ENCODE assay signal across 15 mouse cellular contexts in genomic region chr12:85423236-85423635, GRCm38 (mm10).
"Had no signal": no experiment of that assay in that cellular context is flagged by ENCODE, and none has a peak within 500 bp of the region (broad histone marks: within the 10 kb centered on the region; RNA-seq: fewer than 3 reads in every experiment).

No protein-coding gene starts in this region.

- H3K9ac ChIP-seq: lung, embryonic 14.5 days; midbrain, embryonic 12.5 days; neural tube, embryonic 12.5 days had no signal

- H3K9me3 ChIP-seq: midbrain, embryonic 10.5 days; midbrain, embryonic 12.5 days; neural tube, embryonic 12.5 days had no signal

- ATAC-seq: midbrain, embryonic 16.5 days had no signal

- H3K4me3 ChIP-seq: midbrain, embryonic 10.5 days; midbrain, embryonic 12.5 days; myocyte; neural tube, embryonic 12.5 days had no signal

- H3K36me3 ChIP-seq: midbrain, embryonic 10.5 days; midbrain, embryonic 12.5 days; neural tube, embryonic 12.5 days had no signal

- H3K4me1 ChIP-seq: neural tube, embryonic 12.5 days had no signal

- H3K27me3 ChIP-seq: midbrain, embryonic 12.5 days; neural tube, embryonic 12.5 days had no signal

- H3K27ac ChIP-seq: midbrain, embryonic 10.5 days; midbrain, embryonic 12.5 days; neural tube, embryonic 12.5 days had no signal

- DNase-seq: lung, adult 18-20 months; lung, embryonic 14.5 days; lung, postnatal 10 days; lung, postnatal 4 days; midbrain, embryonic 14.5 days; right cerebral cortex, postnatal 14 days; spleen, adult 18-20 months; thymus, adult 2 months; thymus, postnatal 25 days; thymus, postnatal 4 days had no signal

- H3K4me2 ChIP-seq: lung, embryonic 14.5 days; midbrain, embryonic 12.5 days; neural tube, embryonic 12.5 days had no signal
